Mouse (Mus musculus) activated CD4-positive, CD25-positive, alpha-beta regulatory T cell, adult 4 months (primary cell): ENCODE data around the gene Kdm2b. TPM values are rescaled to one million over a fixed set of nuclear protein-coding genes. Genes with fewer than 3 reads are reported as not detected.
"Not testable (repeated sequence)": the region's sequence is repeated elsewhere in the genome, so short reads cannot be mapped to it uniquely, and the experiment has no call there.

Experiments used
- ATAC-seq: one replicate; pipeline ENCODE4 v1.8.0; 2017
- polyA plus RNA-seq, 2 experiments: library from polyadenylated mRNA; unstranded; fragments of 100-300 nt; shearing (Covaris generic); gene quantifications; one replicate each; pipeline ENCODE4 v1.2.1; 2017

Kdm2b gene
- polyA plus RNA-seq, 2 experiments from 2014 or later: 28.2 to 43.2 TPM

DNA sequence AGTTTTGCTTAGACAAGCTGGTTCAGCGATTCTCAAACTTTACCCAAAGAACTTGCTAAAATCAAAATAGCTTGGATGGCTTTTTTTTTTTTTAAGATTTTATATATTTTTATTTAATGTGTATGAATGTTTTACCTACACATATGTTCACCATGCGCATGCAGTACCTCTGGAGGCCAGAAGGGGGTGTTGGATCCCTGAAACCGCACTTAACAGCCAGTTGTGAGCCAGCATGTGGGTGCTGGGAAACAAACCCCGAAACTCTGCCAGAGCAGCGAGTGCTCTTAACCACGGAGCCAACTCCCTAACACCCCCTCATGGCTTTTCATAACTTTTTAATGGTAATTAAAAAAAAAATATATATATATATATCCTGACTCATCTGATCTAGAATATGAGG is 21.2 kb upstream of the Kdm2b start:
- ATAC-seq: no peak

GRCm38 (mm10) chr5:123009873-123010272 is 20.2 kb upstream of the Kdm2b start:
- no peak for ATAC-seq

DNA sequence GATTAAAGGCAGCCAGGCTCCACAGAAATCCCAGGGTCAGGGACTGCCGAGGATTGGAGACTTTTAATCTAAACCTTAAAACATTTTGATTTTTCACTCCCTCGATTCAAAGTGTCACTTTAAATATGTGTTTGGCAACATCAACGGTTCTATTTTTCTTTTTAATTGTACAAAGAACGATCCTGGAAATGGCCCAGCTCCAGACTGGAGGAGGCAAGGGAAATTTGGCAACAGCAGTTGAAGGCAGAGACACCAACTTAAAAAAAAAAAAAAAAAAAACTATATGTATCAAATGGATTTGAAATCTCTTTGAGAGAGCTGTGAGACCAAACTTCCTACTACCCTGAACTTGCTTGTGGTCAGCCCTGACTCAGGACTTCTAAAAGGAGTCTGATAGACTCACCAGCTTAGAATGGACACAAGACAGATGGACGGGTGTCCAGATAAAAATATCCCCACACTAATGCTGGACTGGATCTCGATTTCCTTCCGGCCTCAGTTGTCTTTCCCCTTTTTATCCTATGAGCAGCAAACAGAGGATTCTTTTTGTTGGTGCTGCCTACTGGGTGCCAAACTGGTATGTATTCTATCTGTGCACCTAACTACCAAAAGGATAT is 19.4 kb upstream of the Kdm2b start:
- ATAC-seq: no peak

GRCm38 (mm10) chr5:123005716-123006592 is 16.3 kb upstream of the Kdm2b start:
- no peak for ATAC-seq

GRCm38 (mm10) chr5:123000901-123001300 is 11.3 kb upstream of the Kdm2b start:
- no peak for ATAC-seq

DNA sequence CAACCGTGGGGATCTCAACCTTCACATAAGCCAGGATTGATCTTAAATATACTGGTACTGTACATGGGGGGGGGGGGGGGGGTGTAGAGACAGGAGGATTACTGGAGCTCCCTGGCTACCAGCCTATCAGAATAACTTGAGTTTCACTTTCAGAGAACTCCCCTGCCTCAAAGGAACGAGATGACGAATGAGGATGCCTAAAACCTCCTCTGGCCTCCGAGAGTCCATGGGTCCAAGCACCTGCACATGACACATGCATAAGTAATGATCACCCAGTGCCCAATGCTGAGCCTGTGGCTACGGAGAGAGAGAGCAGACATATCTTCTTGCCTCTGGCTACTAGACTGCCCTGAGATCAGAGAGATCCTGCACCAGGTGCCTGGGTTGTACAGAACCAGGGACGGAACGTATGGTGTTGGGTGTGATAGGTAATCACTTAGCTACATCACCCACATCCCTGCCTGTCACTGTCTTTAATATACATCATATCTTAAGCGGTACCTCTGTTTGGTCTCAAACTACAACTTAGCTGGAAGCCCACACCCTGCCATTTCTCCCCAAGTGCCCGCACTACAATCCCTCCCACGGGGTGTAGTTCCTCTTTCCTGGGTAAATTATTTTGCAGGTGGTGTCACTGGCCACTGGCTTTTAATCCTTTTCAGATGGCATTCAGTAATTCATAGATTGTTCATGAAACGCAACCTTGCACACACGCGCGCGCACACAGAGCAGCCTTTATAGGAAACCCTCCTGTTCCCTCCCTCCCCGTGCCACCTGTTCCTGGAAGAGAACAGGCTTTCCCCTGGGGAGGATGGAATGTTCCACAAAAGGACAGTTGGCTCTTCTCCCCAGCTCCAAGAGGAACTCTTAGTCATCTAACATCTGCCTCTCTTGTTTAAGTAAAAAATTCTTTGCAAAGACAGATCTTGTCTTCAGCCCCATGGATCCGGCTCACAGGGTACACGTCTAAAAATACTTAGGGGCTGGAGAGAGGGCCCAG is 7.9 kb upstream of the Kdm2b start:
- no peak for ATAC-seq

DNA sequence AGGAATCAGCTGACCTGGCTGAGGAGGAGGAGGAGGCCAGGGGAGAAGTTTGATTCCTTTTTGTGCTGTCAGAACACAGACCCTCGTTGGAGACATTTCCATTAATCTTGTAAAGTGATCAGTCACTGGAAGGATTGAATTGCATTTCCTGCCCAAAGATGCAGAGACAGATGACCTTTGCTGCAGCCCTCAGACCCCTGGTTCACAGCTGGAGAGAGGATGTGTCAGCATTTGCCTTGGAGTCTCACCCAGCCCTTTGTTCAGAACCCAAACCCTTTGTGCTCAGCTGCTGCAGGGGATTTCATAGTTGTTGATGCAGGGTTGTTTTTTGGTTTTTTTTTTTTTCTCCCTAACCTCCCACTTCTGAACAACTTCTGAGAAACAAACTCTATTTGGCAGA is 5.3 kb upstream of the Kdm2b start:
- no peak for ATAC-seq

- peak; percentile 69 for ATAC-seq
These were observed 4.8 kb upstream of the Kdm2b start for GRCm38 (mm10) chr5:122994303-122994846.

DNA sequence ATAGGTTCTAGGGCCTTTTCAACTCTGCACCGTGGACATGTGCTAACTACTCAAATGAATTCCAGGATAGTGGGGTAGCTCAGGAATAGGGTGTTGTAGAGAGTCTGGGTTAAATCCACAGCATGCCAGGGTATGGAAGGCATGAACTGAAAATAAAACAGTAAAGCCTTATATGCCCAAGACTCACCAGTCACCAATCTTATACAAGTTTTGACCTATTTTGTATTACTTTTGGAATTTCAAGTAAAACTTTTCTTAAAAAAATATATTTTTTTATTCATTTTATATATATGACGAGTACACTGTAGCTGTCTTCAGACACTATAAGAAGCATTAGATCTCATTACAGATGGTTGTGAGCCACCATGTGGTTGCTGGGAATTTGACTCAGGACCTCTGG is 4.2 kb upstream of the Kdm2b start:
- no peak for ATAC-seq

DNA sequence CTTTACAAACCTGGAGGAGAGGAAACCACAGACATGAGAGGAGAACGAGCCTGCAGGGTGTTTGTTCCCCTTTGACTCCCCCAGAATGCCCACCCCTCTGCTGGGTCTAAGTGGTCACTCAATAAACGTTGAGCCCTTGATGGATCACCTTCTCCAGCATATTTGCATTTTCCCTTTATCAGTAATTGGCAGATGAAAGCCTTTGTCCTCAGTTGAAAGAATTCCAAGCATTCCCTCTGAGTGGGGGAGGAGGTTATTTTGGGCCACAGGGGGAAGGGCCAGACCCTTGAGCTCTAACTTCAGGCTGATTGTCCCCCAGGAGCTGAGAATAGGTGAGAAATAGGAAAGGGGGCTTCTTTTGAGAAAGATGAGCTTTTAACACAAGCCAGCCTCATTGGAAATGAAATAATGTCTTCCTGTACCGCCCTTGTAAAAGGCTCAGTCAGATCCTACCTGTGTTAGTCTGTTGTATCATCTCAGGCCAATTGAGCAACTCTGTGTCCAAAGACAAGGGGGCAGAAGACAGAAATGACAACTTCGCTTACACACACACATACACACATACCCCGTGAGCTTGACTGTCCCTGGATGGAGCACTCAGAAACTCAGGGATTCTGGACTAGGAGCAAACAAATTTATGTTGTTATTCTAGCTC is 1.9 kb upstream of the Kdm2b start:
- no peak for ATAC-seq

DNA sequence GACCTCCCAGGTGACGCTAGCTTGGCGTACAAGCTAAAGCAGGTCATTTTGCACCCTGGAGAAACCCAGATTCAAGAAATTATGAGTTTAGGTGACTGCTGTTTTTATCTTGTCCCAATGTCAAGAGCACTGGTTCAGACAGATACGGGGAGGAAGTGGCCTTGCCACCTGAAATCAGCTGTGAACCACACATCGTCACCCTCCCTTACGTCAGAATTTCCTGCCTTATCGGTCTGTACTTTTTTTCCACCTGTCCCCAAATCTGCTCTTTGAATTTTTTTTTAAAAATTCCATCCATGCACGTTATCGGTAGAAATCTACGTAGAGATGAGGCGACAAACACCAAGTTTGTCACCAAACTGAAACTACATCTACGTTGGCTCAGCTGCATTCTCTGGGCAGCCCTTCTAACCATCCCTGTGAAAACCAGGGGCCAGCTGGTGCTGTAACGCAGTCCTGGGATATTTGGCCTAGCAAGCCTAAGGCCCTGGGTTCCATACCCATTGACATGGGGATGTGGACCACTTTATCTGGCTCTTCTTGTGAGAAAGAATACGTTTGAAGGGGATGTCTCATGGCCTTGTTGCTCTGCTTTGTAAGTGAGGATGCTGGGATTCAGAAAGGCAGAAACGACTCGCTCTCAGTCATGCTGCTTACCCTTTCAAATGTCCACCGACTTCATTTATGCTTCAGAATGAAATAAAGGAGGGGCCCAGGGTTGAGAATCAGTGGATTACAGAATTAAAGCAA is 963 bp upstream of the Kdm2b start:
- peak; percentile 67 for ATAC-seq

GRCm38 (mm10) chr5:122989001-122989525 is 560 bp downstream of the Kdm2b start:
- ATAC-seq: peak; percentile 24

DNA sequence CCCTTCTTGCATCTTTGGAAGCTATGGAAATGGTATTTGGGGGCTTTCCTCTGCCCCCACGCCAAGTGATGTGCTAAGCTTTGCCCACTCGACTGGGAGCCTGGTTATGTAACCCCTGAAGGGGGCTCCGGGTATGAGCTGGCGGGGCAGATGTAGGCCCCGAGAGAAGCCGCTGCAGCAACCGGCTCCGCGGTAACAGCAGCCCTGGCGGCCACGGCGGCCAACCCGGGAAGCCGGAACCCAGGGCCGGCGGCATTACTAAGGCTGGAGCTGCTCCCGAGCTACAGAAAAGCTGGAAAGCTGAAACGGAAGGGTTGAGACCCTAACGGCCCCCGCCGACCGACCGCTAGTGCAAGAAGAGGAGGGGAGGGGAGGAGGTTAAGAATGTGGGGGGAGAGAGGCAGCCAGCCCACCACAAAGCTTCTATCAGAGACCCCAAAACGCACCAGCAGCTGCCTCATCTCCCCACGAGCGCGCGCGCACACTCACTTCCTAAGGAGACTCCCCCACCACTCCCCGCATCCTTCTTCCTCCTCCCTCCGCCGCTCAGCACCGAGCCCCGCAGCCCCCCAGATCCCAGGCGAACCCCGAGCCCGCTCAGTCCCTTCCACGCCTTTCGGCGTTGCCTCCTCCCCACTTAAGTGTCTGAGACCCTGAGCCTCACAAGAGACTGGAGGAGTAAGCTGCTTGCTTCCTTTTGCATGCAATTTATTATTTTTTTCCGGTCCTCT is 1.4 kb downstream of the Kdm2b start:
- ATAC-seq: no peak

DNA sequence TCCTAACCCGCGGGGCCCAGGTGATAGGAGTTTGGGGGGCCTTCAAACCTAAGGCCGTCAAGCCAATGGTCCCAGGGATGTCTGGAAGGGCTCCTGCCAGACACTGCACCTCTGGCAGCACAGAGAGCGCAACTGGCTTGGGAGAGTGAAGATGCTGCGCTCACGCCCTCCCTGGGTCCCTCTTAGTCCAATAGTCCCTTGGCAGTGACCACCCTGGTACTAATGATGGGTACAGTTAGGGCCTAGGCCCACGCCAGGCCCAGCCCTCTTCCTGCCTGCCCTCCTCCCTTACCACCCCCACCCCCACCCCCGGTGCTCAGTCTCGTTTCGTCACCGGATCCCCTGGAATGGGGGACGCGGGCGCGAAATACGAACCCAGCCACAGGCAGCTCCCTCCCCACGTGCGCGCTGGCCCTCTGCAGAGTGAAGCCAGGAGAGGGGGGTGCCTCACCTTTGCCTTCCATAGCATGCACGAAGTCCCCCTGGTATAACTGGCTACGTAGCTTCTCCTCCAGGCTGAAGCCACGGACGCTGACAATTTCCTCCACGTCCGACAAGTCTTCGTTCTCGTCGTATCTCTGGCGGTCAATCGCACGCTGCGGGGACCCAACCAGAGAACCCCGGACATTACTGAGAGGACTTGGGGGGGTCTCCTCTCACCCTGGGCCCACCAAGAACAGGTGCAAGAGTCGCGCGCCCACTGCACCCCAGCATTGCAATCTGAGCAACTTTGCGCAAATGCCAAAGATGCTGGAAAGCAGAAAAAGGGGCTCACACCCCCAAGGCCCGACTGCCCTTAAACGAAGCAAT is 2.2 kb downstream of the Kdm2b start:
- ATAC-seq: no peak

- ATAC-seq: no peak
These were observed 3.5 kb downstream of the Kdm2b start for GRCm38 (mm10) chr5:122986091-122986493.

GRCm38 (mm10) chr5:122985276-122985675 is 4.3 kb downstream of the Kdm2b start:
- no peak for ATAC-seq

DNA sequence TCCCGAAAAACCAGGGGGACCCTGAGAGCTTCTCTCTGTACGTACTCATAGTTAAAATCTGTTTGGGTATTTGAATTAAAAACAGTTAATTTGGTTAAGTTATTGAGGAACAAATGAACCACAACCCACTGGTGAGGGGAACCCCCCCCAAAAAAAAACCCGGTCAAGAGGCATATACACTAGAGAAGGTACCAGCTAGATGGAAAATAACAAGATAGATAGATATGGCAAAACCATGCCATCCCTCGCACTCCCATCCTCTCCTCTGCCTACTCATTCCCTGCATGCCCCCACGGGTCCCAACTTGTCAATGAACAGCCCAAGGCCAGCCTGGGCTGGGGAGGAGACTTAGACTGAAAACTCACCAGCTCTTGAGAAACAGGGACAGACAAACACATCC is 5.1 kb downstream of the Kdm2b start:
- ATAC-seq: peak; percentile 31

DNA sequence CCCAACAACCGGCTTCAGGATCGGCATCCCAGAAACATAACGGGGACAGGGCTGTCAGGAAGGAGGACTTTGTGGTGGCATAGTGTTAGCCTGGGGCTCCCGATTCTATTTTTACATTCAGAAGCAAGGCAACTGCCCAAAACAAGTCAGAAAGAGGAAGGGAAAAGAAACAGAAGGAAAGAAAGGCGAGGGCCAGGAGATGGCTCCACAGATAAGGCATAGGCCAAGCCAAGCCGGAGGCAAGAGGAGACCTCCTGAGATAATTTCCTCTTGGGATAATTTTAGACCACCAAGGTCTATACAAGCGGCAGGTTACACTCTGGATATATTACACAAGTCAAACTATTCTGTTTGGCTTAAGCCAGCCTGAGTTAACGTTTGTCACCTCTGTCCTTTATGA is 10.7 kb downstream of the Kdm2b start:
- ATAC-seq: no peak

GRCm38 (mm10) chr5:122974701-122975100 is 14.9 kb downstream of the Kdm2b start:
- ATAC-seq: not testable (repeated sequence)
